ENCODE assay signal across 32 mouse cellular contexts in genomic region chr14:31285728-31286127, GRCm38 (mm10). TPM values are rescaled to one million over a fixed set of nuclear protein-coding genes. Genes with fewer than 3 reads are reported as not detected.
"Had no signal": no experiment of that assay in that cellular context is flagged by ENCODE, and none has a peak within 500 bp of the region (broad histone marks: within the 10 kb centered on the region; RNA-seq: fewer than 3 reads in every experiment).

No protein-coding gene starts in this region.

- H3K4me2 ChIP-seq: heart, embryonic 11.5 days; heart, embryonic 12.5 days; heart, embryonic 13.5 days; heart, embryonic 15.5 days; hindbrain, embryonic 12.5 days; hindbrain, embryonic 13.5 days; hindbrain, embryonic 14.5 days; hindbrain, embryonic 15.5 days; intestine, embryonic 15.5 days; kidney, embryonic 15.5 days had no signal

- H3K27me3 ChIP-seq: hindbrain, embryonic 12.5 days; hindbrain, embryonic 13.5 days; hindbrain, embryonic 15.5 days; intestine, embryonic 15.5 days; kidney, embryonic 15.5 days had no signal

- H3K27ac ChIP-seq: heart, embryonic 13.5 days; heart, embryonic 15.5 days; hindbrain, embryonic 10.5 days; hindbrain, embryonic 12.5 days; hindbrain, embryonic 13.5 days; hindbrain, embryonic 14.5 days; hindbrain, embryonic 15.5 days; hindbrain, postnatal 0 days; intestine, embryonic 15.5 days; kidney, embryonic 15.5 days; kidney, postnatal 0 days; layer of hippocampus, adult 2 months; left cerebral cortex, adult 2 months had no signal

- H3K4me3 ChIP-seq: heart, embryonic 12.5 days; heart, embryonic 13.5 days; heart, embryonic 15.5 days; hindbrain, embryonic 10.5 days; hindbrain, embryonic 12.5 days; hindbrain, embryonic 13.5 days; hindbrain, embryonic 15.5 days; intestine, embryonic 15.5 days; kidney, embryonic 15.5 days; layer of hippocampus, adult 2 months; left cerebral cortex, adult 2 months had no signal

- H3K9ac ChIP-seq: heart, embryonic 12.5 days; heart, embryonic 13.5 days; heart, embryonic 15.5 days; hindbrain, embryonic 12.5 days; hindbrain, embryonic 13.5 days; hindbrain, embryonic 14.5 days; hindbrain, embryonic 15.5 days; intestine, embryonic 15.5 days; kidney, embryonic 15.5 days had no signal

- DNase-seq: heart, postnatal 10 days; heart, postnatal 14 days; heart, postnatal 36 days; heart, postnatal 4 days; kidney, adult 11 months; kidney, adult 18-20 months; kidney, adult 2 months; kidney, adult 8-10 months; kidney, adult 9 months; kidney, postnatal 10 days; kidney, postnatal 14 days; kidney, postnatal 25 days; kidney, postnatal 36 days; kidney, postnatal 4 days; layer of hippocampus, adult 9-11 months; layer of hippocampus, postnatal 36 days had no signal

- H3K36me3 ChIP-seq: heart, embryonic 12.5 days; heart, embryonic 13.5 days; heart, embryonic 15.5 days; hindbrain, embryonic 10.5 days; hindbrain, embryonic 12.5 days; hindbrain, embryonic 13.5 days; hindbrain, embryonic 15.5 days; intestine, embryonic 15.5 days; kidney, embryonic 15.5 days had no signal

- H3K4me1 ChIP-seq: heart, embryonic 12.5 days; heart, embryonic 13.5 days; heart, embryonic 15.5 days; hindbrain, embryonic 10.5 days; hindbrain, embryonic 12.5 days; hindbrain, embryonic 13.5 days; hindbrain, embryonic 15.5 days; intestine, embryonic 15.5 days; kidney, embryonic 15.5 days had no signal

- H3K9me3 ChIP-seq: heart, embryonic 12.5 days; heart, embryonic 13.5 days; heart, embryonic 15.5 days; hindbrain, embryonic 10.5 days; hindbrain, embryonic 12.5 days; hindbrain, embryonic 13.5 days; hindbrain, embryonic 15.5 days; intestine, embryonic 15.5 days; kidney, embryonic 15.5 days had no signal

RNA-seq across cellular contexts. Expression of gene Dnah1, which starts 38.0 kb away (rescaled TPM):
- polyA plus RNA-seq: inflammation-experienced regulatory T-cells, adult 6 months had no signal
